Comparison of ENCODE assay signal across 10 mouse cellular contexts in the genomic region with DNA sequence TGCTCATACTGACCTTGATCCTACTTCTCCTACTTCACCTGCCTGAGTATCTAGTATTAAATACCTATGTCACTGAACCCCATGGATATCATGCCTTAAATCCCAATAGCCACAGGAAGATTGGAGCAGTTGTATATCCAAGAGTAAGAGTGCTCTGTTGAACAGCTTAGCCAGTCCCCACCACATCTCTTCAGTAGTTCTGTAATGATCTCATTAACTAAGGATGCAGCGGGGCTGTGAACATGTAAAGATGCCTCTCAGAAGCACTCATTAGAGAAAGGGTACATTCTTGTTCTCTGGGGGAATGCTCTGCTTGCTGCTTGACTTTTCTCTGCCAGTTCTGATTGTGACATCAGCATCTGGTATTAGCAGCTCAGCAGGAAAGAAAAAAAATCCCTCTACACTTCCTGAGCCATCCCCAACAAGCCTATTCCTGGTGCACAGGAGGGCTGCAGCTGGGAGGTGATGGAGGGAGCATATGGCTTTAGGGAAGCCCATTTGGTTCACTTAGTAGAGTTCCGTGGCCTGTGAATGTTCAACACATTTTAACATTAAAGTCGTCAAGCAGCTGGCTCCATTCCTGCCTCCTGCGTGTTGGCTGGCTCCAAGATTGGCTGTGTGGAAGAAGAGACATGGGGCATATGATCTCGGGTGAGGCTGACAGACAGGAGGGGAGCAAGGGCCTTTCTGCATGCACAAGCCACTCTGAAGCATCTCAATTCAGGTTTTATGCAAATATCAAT.
DNase-seq lines count a peak whose midpoint lies in the region; ATAC-seq lines count a peak whose summit lies in the region.
"Had no signal": no experiment of that assay in that cellular context is flagged by ENCODE, and none has a peak within 500 bp of the region (broad histone marks: within the 10 kb centered on the region; RNA-seq: fewer than 3 reads in every experiment).

No protein-coding gene starts in this region.

- 39% methylated on average over 5 of the region's 5 CpGs for WGBS in hindbrain, embryonic 12.5 days
- 43% methylated on average over 5 of the region's 5 CpGs for WGBS in hindbrain, embryonic 11.5 days
- WGBS in forebrain, embryonic 15.5 days, result 4% methylated on average over 5 of the region's 5 CpGs

- peaks cover 5% of the 10 kb centered on the region; the same call in 1 of the 2 replicates for H3K4me1 ChIP-seq in hindbrain, embryonic 12.5 days
- H3K4me1 ChIP-seq in hindbrain, embryonic 11.5 days (replicated peaks; ENCODE audit: control insufficient read depth, insufficient read depth, low read length), result no peaks in the 10 kb centered on the region
- H3K4me1 ChIP-seq in forebrain, embryonic 15.5 days, result peaks cover 11% of the 10 kb centered on the region

- no peak overlapping the region for H3K27ac ChIP-seq in hindbrain, embryonic 12.5 days
- no peak overlapping the region for H3K27ac ChIP-seq in hindbrain, embryonic 11.5 days (ENCODE audit: low read depth, low read length)
- peak overlapping the region; percentile 70 for H3K27ac ChIP-seq in forebrain, embryonic 15.5 days (replicated peaks)

- peaks cover 4% of the 10 kb centered on the region for H3K9me3 ChIP-seq in hindbrain, embryonic 12.5 days (replicated peaks)
- H3K9me3 ChIP-seq in hindbrain, embryonic 11.5 days (ENCODE audit: control insufficient read depth, low read length), result no peaks in the 10 kb centered on the region
- H3K9me3 ChIP-seq in forebrain, embryonic 15.5 days, result no peaks in the 10 kb centered on the region

- DNase-seq in hindbrain, embryonic 11.5 days (ENCODE audit: low spot score), result no peak
- peak; percentile 27 for DNase-seq in layer of hippocampus, adult 9-10 months (ENCODE audit: low spot score)
- peak; percentile 55 to 60 for DNase-seq in right cerebral cortex, adult 2 months (ENCODE audit: low spot score in 2 of 2)
- no peak for DNase-seq in urinary bladder, postnatal 10 days (ENCODE audit: low spot score)
- no peak for DNase-seq in retina, embryonic 14.5 days (ENCODE audit: low spot score)
- DNase-seq in adrenal gland, postnatal 4 days (ENCODE audit: low spot score in 2 of 2), result no peak
- DNase-seq: thymus, adult 18-20 months had no signal

- H3K4me3 ChIP-seq in hindbrain, embryonic 12.5 days, result no peak overlapping the region
- H3K4me3 ChIP-seq in hindbrain, embryonic 11.5 days (ENCODE audit: low read depth, low read length), result no peak overlapping the region
- no peak overlapping the region for H3K4me3 ChIP-seq in forebrain, embryonic 15.5 days

- H3K9ac ChIP-seq in hindbrain, embryonic 12.5 days, result no peak overlapping the region
- H3K9ac ChIP-seq in hindbrain, embryonic 11.5 days (ENCODE audit: low read depth, low read length), result no peak overlapping the region
- H3K9ac ChIP-seq in forebrain, embryonic 15.5 days (replicated peaks), result no peak overlapping the region

- no peaks in the 10 kb centered on the region for H3K27me3 ChIP-seq in hindbrain, embryonic 12.5 days
- no peaks in the 10 kb centered on the region for H3K27me3 ChIP-seq in hindbrain, embryonic 11.5 days (ENCODE audit: control insufficient read depth, insufficient read depth, low read length)
- H3K27me3 ChIP-seq in forebrain, embryonic 15.5 days, result no peaks in the 10 kb centered on the region

- ATAC-seq in hindbrain, embryonic 12.5 days (ENCODE audit: low FRiP score), result peak; percentile 43; the same call in 1 of the 2 replicates
- no peak for ATAC-seq in hindbrain, embryonic 11.5 days (ENCODE audit: low FRiP score)
- peak; percentile 96 for ATAC-seq in forebrain, embryonic 15.5 days (replicated peaks)
- ATAC-seq: activated CD4-positive, CD25-positive, alpha-beta regulatory T cell, adult 4 months had no signal

- H3K36me3 ChIP-seq in hindbrain, embryonic 12.5 days, result no peaks in the 10 kb centered on the region
- H3K36me3 ChIP-seq in hindbrain, embryonic 11.5 days (ENCODE audit: control insufficient read depth, insufficient read depth, low read length), result no peaks in the 10 kb centered on the region
- H3K36me3 ChIP-seq in forebrain, embryonic 15.5 days, result no peaks in the 10 kb centered on the region

- H3K4me2 ChIP-seq in hindbrain, embryonic 12.5 days (replicated peaks), result no peak overlapping the region
- no peak overlapping the region for H3K4me2 ChIP-seq in hindbrain, embryonic 11.5 days (replicated peaks; ENCODE audit: low read depth, low read length)
- H3K4me2 ChIP-seq in forebrain, embryonic 15.5 days (replicated peaks), result no peak overlapping the region

Comparison
In these comparisons a context has a peak if more than half of its experiments do, and no peak if none do; other contexts are left out.
1. DNase-seq: peak in layer of hippocampus, adult 9-10 months (single experiment) and right cerebral cortex, adult 2 months (2 of 2); none in hindbrain, embryonic 11.5 days (single experiment), urinary bladder, postnatal 10 days (single experiment), retina, embryonic 14.5 days (single experiment) and adrenal gland, postnatal 4 days (0 of 2).